Mouse (Mus musculus) neural tube, embryonic 12.5 days (tissue): ENCODE data around the gene Plcxd2. TPM values are rescaled to one million over a fixed set of nuclear protein-coding genes. Genes with fewer than 3 reads are reported as not detected.

ENCODE experiments used
- ATAC-seq: fragments of 200-750 bp; cut with Nextera tagmentation; 2 replicates; pipeline ENCODE4 v1.8.0; 2017; ENCODE audit warnings: low read depth, mild to moderate bottlenecking, moderate TSS enrichment, moderate library complexity; ENCODE audit not compliant: low FRiP score
- H3K27ac ChIP-seq: fragments of 300-500 bp; sonication (generic); 2 replicates; pipeline ENCODE4 v1.5.1; 2016
- H3K27me3 ChIP-seq: fragments of 300-500 bp; sonication (generic); replicated peaks from 2 replicates; pipeline ENCODE4 v1.6.1; 2016; ENCODE audit warnings: mild to moderate bottlenecking
- H3K36me3 ChIP-seq: fragments of 300-500 bp; sonication (generic); 2 replicates; pipeline ENCODE4 v1.6.1; 2016; ENCODE audit warnings: mild to moderate bottlenecking
- H3K4me1 ChIP-seq: fragments of 300-500 bp; sonication (generic); 2 replicates; pipeline ENCODE4 v1.6.1; 2016
- H3K4me2 ChIP-seq: fragments of 300-500 bp; sonication (generic); replicated peaks from 2 replicates; pipeline ENCODE4 v1.6.1; 2016; ENCODE audit warnings: mild to moderate bottlenecking
- H3K4me3 ChIP-seq: fragments of 300-500 bp; sonication (generic); 2 replicates; pipeline ENCODE4 v1.5.1; 2016
- H3K9ac ChIP-seq: fragments of 300-500 bp; sonication (generic); 2 replicates; pipeline ENCODE4 v1.6.1; 2016; ENCODE audit warnings: mild to moderate bottlenecking
- H3K9me3 ChIP-seq: fragments of 300-500 bp; sonication (generic); 2 replicates; pipeline ENCODE4 v1.6.1; 2016; ENCODE audit warnings: mild to moderate bottlenecking
- WGBS: fragments of 180-500 bp; shearing (Covaris S2); methylation state at CpG from one replicate; pipeline ENCODE4 v1.1.7; 2016; 5-methylcytosine and 5-hydroxymethylcytosine counted together
- polyA plus RNA-seq: library from polyadenylated mRNA; unstranded; fragments of >200 nt; fragmentation: Nextera tagmentation; extraction: Ambion mirVana; gene quantifications from 2 replicates; pipeline ENCODE4 v1.2.1, GENCODE M21; 2016

Plcxd2 gene
- polyA plus RNA-seq, 1 experiment from 2014 or later, result 6.8 TPM

DNA sequence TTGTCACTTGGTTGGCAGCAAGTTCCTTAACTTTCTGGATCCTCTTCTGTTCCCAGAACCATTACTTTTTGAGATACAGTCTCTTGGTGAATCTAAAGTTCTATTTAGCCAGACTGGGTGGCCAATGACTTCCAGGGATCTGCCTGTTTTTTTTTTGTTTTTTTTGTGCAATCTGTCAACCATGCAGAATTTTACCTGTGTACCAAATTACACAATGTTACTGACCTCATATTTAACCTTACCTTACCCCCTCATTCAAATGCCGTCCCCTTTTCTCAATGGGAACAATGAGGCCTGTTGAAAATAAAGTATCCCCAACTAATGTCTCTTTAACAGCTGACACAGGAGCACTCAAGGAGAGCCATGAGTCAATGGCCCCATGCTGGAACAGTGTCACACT, 33.8 kb downstream of the Plcxd2 start:
- Histone ChIP-seq H3K4me3 (no peak overlapping the region), H3K4me2 (no peak overlapping the region), H3K27ac (no peak overlapping the region), H3K9ac (no peak overlapping the region), H3K36me3 (no peaks in the 10 kb centered on the region), H3K27me3 (no peaks in the 10 kb centered on the region), H3K9me3 (no peaks in the 10 kb centered on the region), H3K4me1 (no peaks in the 10 kb centered on the region)
- no peak for ATAC-seq
- WGBS, result 76% methylated on average over 1 of the region's 1 CpGs

DNA sequence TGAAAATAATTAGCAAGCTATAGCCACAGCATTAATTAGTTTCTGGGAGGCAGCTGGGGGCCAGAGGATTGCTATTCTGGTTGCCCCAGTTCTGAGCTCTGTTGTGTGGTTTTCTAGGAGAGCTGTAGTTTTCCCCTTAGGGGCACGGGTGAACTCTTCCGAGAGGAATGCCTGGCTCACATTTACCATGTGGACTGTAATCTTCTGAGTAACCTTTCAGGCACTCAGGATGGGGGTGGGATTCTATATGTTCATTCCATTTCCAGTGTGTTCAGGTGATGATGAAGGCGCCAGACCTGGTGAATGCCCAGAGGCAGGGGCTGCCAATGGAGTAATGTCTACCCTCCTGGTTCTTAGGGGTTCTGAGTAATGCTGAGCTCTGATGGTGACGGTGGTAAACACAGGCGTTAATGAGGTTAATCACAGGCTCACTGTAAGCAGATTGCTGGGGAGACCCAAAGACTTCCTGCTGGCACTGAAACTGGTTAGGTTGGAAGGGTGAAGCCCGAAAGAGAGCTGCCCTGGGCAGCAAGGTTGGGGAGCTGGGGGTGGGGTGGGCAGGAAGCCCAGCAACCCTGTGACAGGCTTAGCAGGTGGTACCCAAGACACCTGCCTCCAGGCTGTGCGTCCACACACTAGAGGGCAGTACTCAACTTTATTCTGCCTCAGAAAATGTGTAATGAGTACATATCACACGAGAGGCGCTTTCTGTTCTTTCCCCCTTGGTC, 35.9 kb downstream of the Plcxd2 start:
- Histone ChIP-seq H3K4me3 (no peak overlapping the region), H3K9ac (no peak overlapping the region), H3K9me3 (no peaks in the 10 kb centered on the region), H3K4me1 (no peaks in the 10 kb centered on the region), H3K27ac (no peak overlapping the region), H3K36me3 (no peaks in the 10 kb centered on the region), H3K27me3 (no peaks in the 10 kb centered on the region), H3K4me2 (no peak overlapping the region)
- peak; percentile 23; the same call in 1 of the 2 replicates for ATAC-seq
- 74% methylated on average over 9 of the region's 9 CpGs for WGBS

DNA sequence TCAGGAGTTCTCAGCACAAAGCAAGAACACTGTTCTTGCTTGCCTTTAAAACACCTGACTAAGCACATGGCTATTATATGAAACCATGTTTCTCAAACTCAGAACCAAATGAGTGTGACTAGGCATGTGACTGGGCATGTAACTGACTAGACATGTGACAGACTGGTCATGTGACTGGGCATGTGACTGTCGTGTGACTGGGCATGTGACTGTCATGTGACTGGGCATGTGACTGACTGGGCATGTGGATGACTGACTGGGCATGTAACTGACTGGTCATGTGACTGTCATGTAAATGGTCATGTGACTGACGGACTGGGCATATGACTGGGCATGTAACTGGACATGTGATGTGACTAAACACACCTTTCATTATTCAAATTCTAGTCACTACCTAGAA, 39.8 kb downstream of the Plcxd2 start:
- no peak for ATAC-seq
- Histone ChIP-seq H3K4me2 (no peak overlapping the region), H3K4me1 (no peaks in the 10 kb centered on the region), H3K36me3 (no peaks in the 10 kb centered on the region), H3K4me3 (no peak overlapping the region), H3K27ac (no peak overlapping the region), H3K9ac (no peak overlapping the region), H3K9me3 (no peaks in the 10 kb centered on the region), H3K27me3 (no peaks in the 10 kb centered on the region)
- WGBS, result 88% methylated on average over 2 of the region's 2 CpGs

DNA sequence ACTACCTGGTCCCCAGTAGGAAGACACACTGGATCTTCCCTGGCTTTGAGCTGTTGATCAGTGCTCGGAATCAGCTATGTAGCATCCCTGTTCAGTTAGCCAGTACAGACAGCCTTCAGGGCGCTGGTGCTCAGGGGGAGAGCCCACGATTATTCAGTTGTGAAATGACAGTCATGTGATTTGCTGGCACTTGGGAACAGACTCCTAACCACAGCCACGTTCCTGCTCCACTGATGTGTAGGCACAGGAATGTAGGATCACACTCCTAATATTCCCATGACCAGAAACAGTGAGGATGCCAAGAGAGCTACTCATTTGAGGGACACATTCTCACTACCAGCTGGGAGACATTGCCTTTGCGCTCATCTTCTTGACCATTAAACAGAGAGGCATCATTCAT, 41.3 kb downstream of the Plcxd2 start:
- Histone ChIP-seq H3K27ac (no peak overlapping the region), H3K4me2 (no peak overlapping the region), H3K9me3 (no peaks in the 10 kb centered on the region), H3K27me3 (no peaks in the 10 kb centered on the region), H3K36me3 (no peaks in the 10 kb centered on the region; the same call in 1 of the 2 replicates), H3K9ac (no peak overlapping the region), H3K4me3 (no peak overlapping the region), H3K4me1 (no peaks in the 10 kb centered on the region)
- no peak for ATAC-seq
- WGBS, result 77% methylated on average over 5 of the region's 5 CpGs

DNA sequence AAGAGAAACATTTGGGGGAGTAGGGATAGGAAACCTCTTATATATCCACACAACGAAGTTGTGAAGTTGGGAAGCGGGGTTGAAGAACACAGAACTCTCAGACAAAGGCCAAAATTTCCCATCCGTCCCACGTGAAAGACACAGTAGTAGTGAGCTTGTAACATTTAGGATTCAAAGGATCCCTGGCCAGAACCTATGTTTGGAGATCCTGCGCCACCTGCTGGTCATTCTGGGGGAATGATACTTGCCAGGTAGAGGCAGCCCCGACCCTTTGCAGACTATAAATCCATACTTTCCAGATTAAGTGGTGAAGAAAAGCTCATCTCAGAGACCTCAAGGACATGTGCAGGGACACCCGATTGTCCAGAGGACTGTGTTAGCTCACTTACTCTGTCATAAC, 42.5 kb downstream of the Plcxd2 start:
- H3K4me1 ChIP-seq, result no peaks in the 10 kb centered on the region
- no peaks in the 10 kb centered on the region; the same call in 1 of the 2 replicates for H3K36me3 ChIP-seq
- H3K9ac ChIP-seq, result no peak overlapping the region
- 12% methylated on average over 7 of the region's 7 CpGs for WGBS
- ATAC-seq, result peak; percentile 69; the same call in 1 of the 2 replicates
- H3K4me3 ChIP-seq, result no peak overlapping the region
- H3K9me3 ChIP-seq, result no peaks in the 10 kb centered on the region
- no peaks in the 10 kb centered on the region for H3K27me3 ChIP-seq
- no peak overlapping the region for H3K27ac ChIP-seq
- no peak overlapping the region for H3K4me2 ChIP-seq

DNA sequence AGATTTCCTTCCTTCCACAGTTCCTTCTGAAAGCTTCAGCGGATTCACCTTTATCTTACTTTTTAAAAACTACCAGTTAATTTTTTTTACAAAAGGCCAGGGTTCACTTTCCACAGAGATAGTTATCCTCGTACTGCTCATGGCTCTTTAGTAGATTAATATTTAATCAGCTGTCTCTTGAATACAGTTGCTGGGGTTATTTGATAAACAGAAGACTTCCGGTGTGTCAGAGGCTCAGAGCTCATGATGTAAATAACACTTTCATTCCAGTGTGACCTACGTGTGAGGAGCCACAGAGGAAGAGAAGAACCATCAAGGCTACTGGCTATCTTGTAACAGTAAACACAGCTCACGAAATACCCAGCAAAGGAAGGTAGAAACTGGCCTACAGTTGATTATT, 43.4 kb downstream of the Plcxd2 start:
- no peak for ATAC-seq
- H3K27me3 ChIP-seq, result no peaks in the 10 kb centered on the region
- no peak overlapping the region for H3K4me3 ChIP-seq
- 77% methylated on average over 5 of the region's 5 CpGs for WGBS
- H3K4me2 ChIP-seq, result no peak overlapping the region
- no peak overlapping the region for H3K9ac ChIP-seq
- H3K4me1 ChIP-seq, result no peaks in the 10 kb centered on the region
- no peaks in the 10 kb centered on the region; the same call in 1 of the 2 replicates for H3K36me3 ChIP-seq
- no peaks in the 10 kb centered on the region for H3K9me3 ChIP-seq
- H3K27ac ChIP-seq, result no peak overlapping the region

DNA sequence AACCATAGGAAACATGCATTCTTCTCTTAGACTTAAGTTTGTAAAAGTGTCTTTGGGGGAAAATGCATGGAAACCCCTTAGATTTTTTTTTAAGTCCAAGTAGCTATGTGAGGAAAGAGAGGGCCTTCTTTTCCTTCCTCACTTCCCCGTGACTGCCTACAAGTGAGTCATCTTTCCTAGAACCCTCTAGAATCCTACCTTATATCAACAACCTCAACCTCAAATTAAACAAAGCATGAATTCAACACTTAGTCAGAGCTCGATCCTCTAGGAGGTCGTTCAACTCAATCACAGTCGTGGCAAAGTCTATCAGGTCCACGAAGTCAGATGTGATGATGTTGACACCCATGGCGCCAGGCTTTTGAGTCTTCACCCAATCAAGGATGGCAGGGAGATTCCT, 45.2 kb downstream of the Plcxd2 start:
- H3K27me3 ChIP-seq, result no peaks in the 10 kb centered on the region
- no peaks in the 10 kb centered on the region for H3K4me1 ChIP-seq
- H3K4me3 ChIP-seq, result no peak overlapping the region
- no peak overlapping the region for H3K4me2 ChIP-seq
- WGBS, result 90% methylated on average over 6 of the region's 6 CpGs
- no peak for ATAC-seq
- no peaks in the 10 kb centered on the region for H3K9me3 ChIP-seq
- H3K36me3 ChIP-seq, result no peaks in the 10 kb centered on the region; the same call in 1 of the 2 replicates
- no peak overlapping the region for H3K9ac ChIP-seq
- H3K27ac ChIP-seq, result no peak overlapping the region

DNA sequence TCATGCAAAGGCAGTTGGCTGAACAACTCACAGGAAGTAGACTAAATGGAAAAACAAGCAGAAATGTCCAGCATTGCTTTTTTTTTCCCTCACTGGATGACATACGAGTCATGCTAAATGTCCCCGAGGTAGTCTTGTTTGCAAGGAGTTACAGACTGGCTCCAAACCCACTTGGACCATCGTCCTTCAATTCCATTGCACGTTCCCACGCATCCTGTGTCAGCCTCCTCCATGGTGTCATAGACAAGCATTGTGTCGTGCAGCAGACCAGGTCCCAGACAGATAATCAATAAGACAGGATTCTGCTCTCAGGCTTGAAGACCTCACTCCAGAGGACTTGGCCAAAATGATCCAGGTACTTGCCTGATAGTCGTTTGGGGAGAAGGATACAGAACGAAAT, 46.2 kb downstream of the Plcxd2 start:
- H3K4me1 ChIP-seq, result no peaks in the 10 kb centered on the region
- no peak overlapping the region for H3K4me3 ChIP-seq
- no peak overlapping the region for H3K9ac ChIP-seq
- no peak overlapping the region for H3K4me2 ChIP-seq
- H3K27ac ChIP-seq, result no peak overlapping the region
- no peaks in the 10 kb centered on the region for H3K9me3 ChIP-seq
- 91% methylated on average over 8 of the region's 8 CpGs for WGBS
- no peaks in the 10 kb centered on the region for H3K27me3 ChIP-seq
- ATAC-seq, result no peak
- no peaks in the 10 kb centered on the region; the same call in 1 of the 2 replicates for H3K36me3 ChIP-seq

DNA sequence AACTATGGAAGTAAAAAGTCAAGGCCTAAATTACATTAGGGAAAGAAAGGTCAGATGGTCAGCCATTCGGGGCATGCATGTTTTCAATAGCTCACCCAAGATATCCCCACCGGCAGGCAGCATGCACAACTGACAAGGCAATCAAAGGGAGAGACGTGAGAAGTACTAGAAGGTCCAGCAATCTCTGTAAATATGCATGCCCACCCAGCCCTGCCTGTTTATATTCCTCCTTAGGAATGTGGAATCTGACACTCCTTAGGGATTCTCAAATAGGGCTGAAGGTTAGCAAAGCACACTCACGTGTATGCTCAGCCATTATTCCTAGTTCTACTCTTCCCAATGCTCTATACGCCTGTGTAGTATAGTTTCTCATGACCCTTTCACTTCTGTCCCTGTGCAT, 46.9 kb downstream of the Plcxd2 start:
- no peak overlapping the region for H3K4me3 ChIP-seq
- ATAC-seq, result no peak
- no peaks in the 10 kb centered on the region for H3K27me3 ChIP-seq
- no peak overlapping the region for H3K9ac ChIP-seq
- no peak overlapping the region for H3K27ac ChIP-seq
- no peak overlapping the region for H3K4me2 ChIP-seq
- WGBS, result 73% methylated on average over 5 of the region's 5 CpGs
- no peaks in the 10 kb centered on the region; the same call in 1 of the 2 replicates for H3K36me3 ChIP-seq
- H3K4me1 ChIP-seq, result no peaks in the 10 kb centered on the region
- no peaks in the 10 kb centered on the region for H3K9me3 ChIP-seq

DNA sequence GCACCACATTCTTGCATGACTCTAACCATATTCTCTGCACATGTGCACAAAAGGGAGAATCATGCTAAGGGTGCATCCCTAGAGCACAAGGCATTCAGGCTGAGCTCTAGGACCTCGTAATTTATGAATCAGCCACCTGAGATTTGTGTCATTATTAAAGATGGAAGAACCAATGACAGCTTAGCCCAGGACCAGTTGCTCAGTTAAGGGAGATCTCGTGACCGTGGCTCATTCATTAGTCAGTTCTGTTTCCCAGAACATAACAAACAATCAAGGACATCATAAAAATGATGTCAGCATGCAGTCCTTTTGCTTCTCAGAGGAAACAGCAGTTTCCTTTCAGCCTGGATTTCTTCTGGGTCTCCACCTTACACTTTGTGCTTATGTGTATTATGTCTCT, 49.0 kb downstream of the Plcxd2 start:
- Histone ChIP-seq H3K9me3 (no peaks in the 10 kb centered on the region), H3K4me1 (no peaks in the 10 kb centered on the region), H3K36me3 (no peaks in the 10 kb centered on the region; the same call in 1 of the 2 replicates), H3K27ac (no peak overlapping the region), H3K9ac (no peak overlapping the region), H3K4me3 (no peak overlapping the region), H3K27me3 (no peaks in the 10 kb centered on the region), H3K4me2 (no peak overlapping the region)
- no peak for ATAC-seq
- 80% methylated on average over 3 of the region's 3 CpGs for WGBS

DNA sequence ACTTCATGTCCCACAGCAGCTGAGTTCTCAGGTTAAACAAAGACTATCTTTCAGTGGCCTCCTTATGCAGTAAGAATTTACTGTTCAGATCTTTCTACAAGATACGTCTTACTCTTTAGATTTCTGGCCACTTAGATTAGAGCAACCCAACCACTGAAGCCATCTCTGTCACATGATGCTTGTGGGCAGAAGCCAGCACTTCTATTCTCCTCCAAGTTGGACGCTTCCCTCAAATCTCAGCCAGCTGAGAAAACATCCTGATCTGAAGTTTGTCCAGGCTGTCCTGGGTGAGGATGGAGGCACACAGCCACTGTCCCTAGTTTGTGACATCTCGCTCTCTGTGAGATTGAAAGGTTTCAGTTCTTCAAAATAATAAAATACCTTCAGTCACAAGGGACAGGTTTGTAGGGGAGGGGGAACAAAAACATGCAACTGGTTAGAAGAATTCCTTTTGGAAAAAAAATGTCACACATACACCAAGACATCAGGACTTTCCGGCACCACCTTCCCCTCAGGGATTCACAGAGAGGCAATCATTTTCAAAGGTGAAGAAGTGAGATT, 53.5 kb downstream of the Plcxd2 start:
- Histone ChIP-seq H3K27me3 (no peaks in the 10 kb centered on the region), H3K4me1 (no peaks in the 10 kb centered on the region), H3K36me3 (no peaks in the 10 kb centered on the region), H3K4me2 (no peak overlapping the region), H3K9me3 (no peaks in the 10 kb centered on the region), H3K4me3 (no peak overlapping the region), H3K9ac (no peak overlapping the region), H3K27ac (no peak overlapping the region)
- 82% methylated on average over 4 of the region's 4 CpGs for WGBS
- no peak for ATAC-seq

DNA sequence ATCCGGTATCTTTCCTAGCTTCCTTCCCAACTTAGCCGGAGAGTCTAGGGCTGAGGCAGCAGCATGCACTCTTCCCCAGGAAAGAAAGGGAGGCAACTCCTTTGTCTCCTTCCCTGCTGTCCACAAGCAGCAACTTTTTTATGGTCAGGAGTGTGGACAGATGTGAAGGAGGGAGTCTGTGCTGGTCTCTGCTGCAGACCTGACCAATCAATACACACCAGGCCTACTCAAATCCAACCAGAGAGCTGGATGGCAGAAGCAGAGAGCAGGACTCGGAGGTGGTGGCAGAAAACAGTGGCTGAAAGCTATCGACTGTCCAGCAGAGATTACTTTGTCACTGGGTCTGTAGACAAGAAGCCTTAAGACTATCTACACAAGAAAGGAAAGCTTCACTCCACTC, 56.6 kb downstream of the Plcxd2 start, which contains the start of gene Phldb2:
Gene Phldb2, minus strand, starts transcription at position 205 of the 400 bp plus-strand sequence.
- Histone ChIP-seq H3K4me3 (no peak within 1 kb of the TSS), H3K27me3 (no peaks in the 10 kb centered on the region), H3K4me2 (no peak within 1 kb of the TSS), H3K27ac (no peak within 1 kb of the TSS), H3K9me3 (no peaks in the 10 kb centered on the region), H3K36me3 (no peaks in the 10 kb centered on the region), H3K9ac (no peak within 1 kb of the TSS), H3K4me1 (no peaks in the 10 kb centered on the region)
- no peak for ATAC-seq
- WGBS, result 85% methylated on average over 4 of the region's 4 CpGs

DNA sequence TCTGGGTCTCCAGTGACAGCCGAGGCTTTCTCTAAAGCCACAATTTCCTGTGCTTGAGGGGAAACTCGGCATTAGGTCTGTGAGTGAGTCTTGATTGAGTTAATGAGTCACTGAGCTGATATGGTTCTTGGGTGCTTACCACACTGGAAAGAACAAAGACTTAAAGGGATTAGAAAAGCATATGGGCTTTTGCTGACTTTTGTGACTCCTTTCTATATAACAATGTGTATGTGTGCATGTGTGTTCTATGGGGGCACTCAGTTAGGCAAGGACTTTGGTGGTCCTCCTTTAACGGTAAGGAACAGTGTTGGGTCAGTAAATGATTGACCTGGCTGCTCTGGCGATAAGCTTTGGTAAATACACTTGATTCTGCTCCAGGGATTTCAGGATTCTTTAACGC, 57.5 kb downstream of the Plcxd2 start:
- Histone ChIP-seq H3K9ac (no peak overlapping the region), H3K9me3 (no peaks in the 10 kb centered on the region), H3K4me2 (no peak overlapping the region), H3K4me3 (no peak overlapping the region), H3K36me3 (no peaks in the 10 kb centered on the region), H3K27me3 (no peaks in the 10 kb centered on the region), H3K27ac (no peak overlapping the region), H3K4me1 (no peaks in the 10 kb centered on the region)
- 57% methylated on average over 5 of the region's 5 CpGs for WGBS
- ATAC-seq, result no peak
